8 mouse cellular contexts compared by ENCODE assay signal in the genomic region with DNA sequence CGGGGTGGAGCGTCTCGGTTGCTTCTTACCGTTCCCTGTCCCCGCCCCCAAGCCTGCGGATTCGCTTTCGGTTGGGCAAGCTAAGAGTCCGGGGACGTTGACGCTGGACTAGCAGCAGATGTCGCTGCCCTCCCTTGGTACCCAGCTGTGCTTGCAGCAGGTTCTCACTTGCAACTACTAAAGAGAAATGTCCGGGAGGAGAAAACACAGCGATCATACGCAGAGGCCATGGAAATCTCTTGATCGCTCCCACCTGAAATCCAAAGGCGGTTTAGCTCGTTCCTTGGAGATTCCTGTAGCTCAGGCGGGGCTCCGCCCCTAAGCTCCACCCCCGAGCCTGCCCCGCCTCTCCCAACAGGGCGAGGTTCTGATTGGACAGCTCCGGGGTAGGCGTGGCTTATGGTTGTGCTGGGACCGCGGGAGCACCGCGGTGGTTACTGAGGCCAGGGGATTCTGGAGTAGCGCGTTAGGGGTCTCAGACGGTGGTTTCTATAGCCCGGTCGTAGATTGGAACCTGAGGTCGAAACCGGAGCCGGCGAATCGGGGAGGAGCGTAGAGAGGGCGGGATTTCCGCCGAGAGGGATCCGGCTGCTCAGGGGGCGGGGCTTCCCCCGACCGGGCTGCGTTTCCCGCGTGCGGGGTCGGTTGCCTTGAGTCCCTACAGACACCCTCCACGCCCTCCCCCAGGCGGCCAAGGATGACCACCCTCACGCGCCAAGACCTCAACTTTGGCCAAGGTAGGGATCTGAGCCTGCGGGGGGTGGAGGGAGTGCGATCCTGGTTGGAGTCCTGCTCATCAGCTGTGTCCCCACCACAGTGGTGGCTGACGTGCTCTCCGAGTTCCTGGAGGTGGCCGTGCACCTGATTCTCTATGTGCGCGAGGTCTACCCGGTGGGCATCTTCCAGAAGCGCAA. TPM values are rescaled to one million over a fixed set of nuclear protein-coding genes. Genes with fewer than 3 reads are reported as not detected.
DNase-seq lines count a peak whose midpoint lies in the region; ATAC-seq and TF ChIP-seq lines count a peak whose summit lies in the region.

No protein-coding gene starts in this region.

- ATAC-seq in hindbrain, postnatal 0 days = peak; percentile 97
- peak; percentile 91 for ATAC-seq in megakaryocyte, adult 5-6 weeks (ENCODE audit: poor library complexity, severe bottlenecking)

- peak overlapping the region; percentile 91 for H3K4me3 ChIP-seq in gastrocnemius, adult 2 months
- H3K4me3 ChIP-seq in hindbrain, postnatal 0 days (ENCODE audit: low read length) = peak overlapping the region; percentile 59
- peak overlapping the region; percentile 91 for H3K4me3 ChIP-seq in left cerebral cortex, adult 2 months

- H3K27ac ChIP-seq in gastrocnemius, adult 2 months = peak overlapping the region; percentile 98
- H3K27ac ChIP-seq in hindbrain, postnatal 0 days = peak overlapping the region; percentile 87
- H3K27ac ChIP-seq in left cerebral cortex, adult 2 months = peak overlapping the region; percentile 91

- no peaks in the 10 kb centered on the region for H3K4me1 ChIP-seq in hindbrain, postnatal 0 days (ENCODE audit: insufficient read depth, low read length)

- H3K36me3 ChIP-seq in hindbrain, postnatal 0 days (ENCODE audit: insufficient read depth, low read length) = peaks cover 10% of the 10 kb centered on the region

- H3K27me3 ChIP-seq in hindbrain, postnatal 0 days (ENCODE audit: insufficient read depth, low read length) = no peaks in the 10 kb centered on the region

- H3K9me3 ChIP-seq in hindbrain, postnatal 0 days (ENCODE audit: low read length) = no peaks in the 10 kb centered on the region

- intact Hi-C loops in gastrocnemius, adult 2 months (cut with DNase I) = loop anchor here (1.0 kb wide), 1 partner anchor 24 kb away; no protein-coding TSS in a partner anchor
- intact Hi-C loops in left cerebral cortex, adult 2 months (cut with DNase I) = loop anchor here (1.0 kb wide), 1 partner anchor 11 kb away; no protein-coding TSS in a partner anchor

- H3K4me2 ChIP-seq in hindbrain, postnatal 0 days (ENCODE audit: low read depth, low read length) = peak overlapping the region; percentile 85

- H3K9ac ChIP-seq in hindbrain, postnatal 0 days (replicated peaks; ENCODE audit: low read length) = peak overlapping the region; percentile 61

- under 1% methylated on average over 63 of the region's 65 CpGs for WGBS in hindbrain, postnatal 0 days

- TF ChIP-seq CTCF in gastrocnemius, adult 2 months (IDR thresholded peaks at IDR 0.05) = peak; percentile 85
- TF ChIP-seq CTCF in hindbrain, postnatal 0 days (IDR thresholded peaks at IDR 0.05; ENCODE audit: low read depth) = peak; percentile 74
- peak; percentile 72 for TF ChIP-seq CTCF in left cerebral cortex, adult 2 months (IDR thresholded peaks at IDR 0.05)

- peak; percentile 86 for DNase-seq in WW6 (ENCODE audit: low read depth, low spot score)
- DNase-seq in cerebellum, postnatal 4 days (ENCODE audit: low spot score in 2 of 2) = peak; percentile 88 to 93
- peak; percentile 94 for DNase-seq in gastrocnemius, adult 2 months
- DNase-seq in hindbrain, postnatal 0 days (ENCODE audit: low spot score) = peak; percentile 94
- DNase-seq in left cerebral cortex, adult 2 months (ENCODE audit: extremely low spot score in 1 of 2, low spot score in 2 of 2) = peak; percentile 88 to 91
- peak; percentile 90 to 96 for DNase-seq in right cerebral cortex, adult 2 months (ENCODE audit: low spot score in 2 of 2)
- peak; percentile 93 for DNase-seq in urinary bladder, postnatal 14 days (ENCODE audit: low spot score)

RNA-seq across cellular contexts. Expression of a gene that starts 9.9 kb away (rescaled TPM):
- total RNA-seq in gastrocnemius, adult 2 months (2021) = under 1 TPM in 1 of 2 experiments, not detected in 1; 0.03 TPM
- total RNA-seq in hindbrain, postnatal 0 days (2014; rRNA removed) = 42.3 and 44.9 TPM in 2 replicates
- 7.2 TPM in 2 replicates for polyA plus RNA-seq in hindbrain, postnatal 0 days (2015; fragmentation: Nextera tagmentation; extraction: Ambion mirVana)
- total RNA-seq in left cerebral cortex, adult 2 months (2021) = under 1 TPM; 0.20 to 0.30 TPM
- not detected in 2 replicates for total RNA-seq in megakaryocyte, adult 5-6 weeks (2015)
- total RNA-seq in megakaryocyte, adult 5-6 weeks (2017) = 0.04 TPM in 1 of 2 replicates, not detected in the other

RNA-seq across cellular contexts. Expression of a gene that starts 10.2 kb away (rescaled TPM):
- total RNA-seq in gastrocnemius, adult 2 months (2021) = 10 to 100 TPM; 10.3 to 18.0 TPM
- 39.9 and 56.5 TPM in 2 replicates for total RNA-seq in hindbrain, postnatal 0 days (2014; rRNA removed)
- polyA plus RNA-seq in hindbrain, postnatal 0 days (2015; fragmentation: Nextera tagmentation; extraction: Ambion mirVana) = 99.7 and 102 TPM in 2 replicates
- 10 to 100 TPM; 14.2 to 16.1 TPM for total RNA-seq in left cerebral cortex, adult 2 months (2021)
- 21.9 and 25.3 TPM in 2 replicates for total RNA-seq in megakaryocyte, adult 5-6 weeks (2015)
- total RNA-seq in megakaryocyte, adult 5-6 weeks (2017) = 3.6 and 5.9 TPM in 2 replicates

RNA-seq across cellular contexts. Expression of a gene that starts 11.6 kb away (rescaled TPM):
- 10 to 100 TPM; 36.8 to 46.4 TPM for total RNA-seq in gastrocnemius, adult 2 months (2021)
- total RNA-seq in hindbrain, postnatal 0 days (2014; rRNA removed) = 23.7 and 36.3 TPM in 2 replicates
- polyA plus RNA-seq in hindbrain, postnatal 0 days (2015; fragmentation: Nextera tagmentation; extraction: Ambion mirVana) = 23.8 and 24.0 TPM in 2 replicates
- total RNA-seq in left cerebral cortex, adult 2 months (2021) = 10 to 100 TPM; 28.9 to 30.2 TPM
- 29.3 and 30.8 TPM in 2 replicates for total RNA-seq in megakaryocyte, adult 5-6 weeks (2015)
- 13.5 and 16.8 TPM in 2 replicates for total RNA-seq in megakaryocyte, adult 5-6 weeks (2017)

RNA-seq across cellular contexts. Expression of a gene that starts 19.9 kb away (rescaled TPM):
- total RNA-seq in gastrocnemius, adult 2 months (2021) = 1 to 10 TPM; 7.5 to 9.7 TPM
- total RNA-seq in hindbrain, postnatal 0 days (2014; rRNA removed) = 199 and 200 TPM in 2 replicates
- polyA plus RNA-seq in hindbrain, postnatal 0 days (2015; fragmentation: Nextera tagmentation; extraction: Ambion mirVana) = 118 and 122 TPM in 2 replicates
- 100 to 1,000 TPM; 140 to 156 TPM for total RNA-seq in left cerebral cortex, adult 2 months (2021)
- 0.93 TPM in 1 of 2 replicates, not detected in the other for total RNA-seq in megakaryocyte, adult 5-6 weeks (2015)
- 0.61 and 0.77 TPM in 2 replicates for total RNA-seq in megakaryocyte, adult 5-6 weeks (2017)

RNA-seq across cellular contexts. Expression of a gene that starts 20.1 kb away (rescaled TPM):
- total RNA-seq in gastrocnemius, adult 2 months (2021) = under 1 TPM in 1 of 2 experiments, not detected in 1; 0.43 TPM
- total RNA-seq in hindbrain, postnatal 0 days (2014; rRNA removed) = 25.5 and 39.8 TPM in 2 replicates
- 45.6 and 49.9 TPM in 2 replicates for polyA plus RNA-seq in hindbrain, postnatal 0 days (2015; fragmentation: Nextera tagmentation; extraction: Ambion mirVana)
- 100 to 1,000 TPM; 101 to 107 TPM for total RNA-seq in left cerebral cortex, adult 2 months (2021)
- total RNA-seq in megakaryocyte, adult 5-6 weeks (2015) = not detected in 2 replicates
- not detected in 2 replicates for total RNA-seq in megakaryocyte, adult 5-6 weeks (2017)

Comparison
In these comparisons a context has a peak if more than half of its experiments do, and no peak if none do; other contexts are left out.
1. Peak in every context shown above with its lines: DNase-seq, ATAC-seq, H3K4me3 ChIP-seq and H3K27ac ChIP-seq.
2. RNA of a gene that starts 9.9 kb away (total RNA-seq): 42.3 to 44.9 TPM in hindbrain, postnatal 0 days; 0.20 to 0.30 TPM in left cerebral cortex, adult 2 months, 0.03 TPM in gastrocnemius, adult 2 months and 0.04 TPM in megakaryocyte, adult 5-6 weeks; every median in the first group is over 10 times any median in the second.